Mouse (Mus musculus) forebrain, postnatal 0 days (tissue): ENCODE measurements around the gene Unc5a. TPM values are rescaled to one million over a fixed set of nuclear protein-coding genes. Genes with fewer than 3 reads are reported as not detected.

Source experiments
- ATAC-seq: fragments of 200-750 bp; cut with Nextera tagmentation; 2 replicates; pipeline ENCODE4 v1.8.0; 2017; ENCODE audit warnings: mild to moderate bottlenecking, moderate library complexity
- DNase-seq: peaks from one replicate; pipeline ENCODE4 v3.0.0-alpha.2; 2015
- H3K27ac ChIP-seq: fragments of 300-500 bp; sonication (generic); 2 replicates; pipeline ENCODE4 v1.5.1; 2014; ENCODE audit warnings: low read depth, mild to moderate bottlenecking, antibody characterized with exemption, low read length, moderate library complexity, mixed read lengths
- H3K27me3 ChIP-seq: fragments of 300-500 bp; sonication (generic); 2 replicates; pipeline ENCODE4 v1.6.1; 2014; ENCODE audit warnings: mild to moderate bottlenecking, low read length, mixed read lengths; ENCODE audit not compliant: insufficient read depth
- H3K36me3 ChIP-seq: fragments of 300-500 bp; sonication (generic); 2 replicates; pipeline ENCODE4 v1.6.1; 2014; ENCODE audit warnings: mild to moderate bottlenecking, moderate library complexity; ENCODE audit not compliant: insufficient read depth
- H3K4me1 ChIP-seq: fragments of 300-500 bp; sonication (generic); 2 replicates; pipeline ENCODE4 v1.6.1; 2014; ENCODE audit warnings: antibody characterized with exemption; ENCODE audit not compliant: insufficient read depth
- H3K4me2 ChIP-seq: fragments of 300-500 bp; sonication (generic); 2 replicates; pipeline ENCODE4 v1.6.1; 2014; ENCODE audit warnings: low read depth, mild to moderate bottlenecking, moderate library complexity
- H3K4me3 ChIP-seq: fragments of 300-500 bp; sonication (generic); 2 replicates; pipeline ENCODE4 v1.5.1; 2014; ENCODE audit warnings: low read depth, low read length, mixed read lengths
- H3K9ac ChIP-seq: fragments of 300-500 bp; sonication (generic); 2 replicates; pipeline ENCODE4 v1.6.1; 2014; ENCODE audit warnings: mild to moderate bottlenecking
- H3K9me3 ChIP-seq: fragments of 300-500 bp; sonication (generic); 2 replicates; pipeline ENCODE4 v1.6.1; 2016; ENCODE audit warnings: low read length
- CTCF ChIP-seq: sonication (generic); IDR thresholded peaks from 2 replicates; pipeline ENCODE4 v1.5.1; 2016; ENCODE audit warnings: antibody characterized with exemption, control low read depth, low read depth
- WGBS: fragments of 180-500 bp; shearing (Covaris S2); extraction: QIAGEN DNeasy Blood & Tissue Kit; methylation state at CpG from one replicate; pipeline ENCODE4 v1.1.7; 2014; 5-methylcytosine and 5-hydroxymethylcytosine counted together
- polyA plus RNA-seq: library from polyadenylated mRNA; unstranded; fragments of >200 nt; fragmentation: Nextera tagmentation; extraction: Ambion mirVana; gene quantifications from 2 replicates; pipeline ENCODE4 v1.2.1, GENCODE M21; 2015
- total RNA-seq: library from RNA; depleted of rRNA; stranded (reverse); fragments of >200 nt; gene quantifications from 2 replicates; pipeline ENCODE4 v1.2.3, GENCODE M21; 2014

Gene Unc5a
- total and polyA plus RNA-seq, 2 experiments from 2014 or later: 22.5 to 46.1 TPM

DNA sequence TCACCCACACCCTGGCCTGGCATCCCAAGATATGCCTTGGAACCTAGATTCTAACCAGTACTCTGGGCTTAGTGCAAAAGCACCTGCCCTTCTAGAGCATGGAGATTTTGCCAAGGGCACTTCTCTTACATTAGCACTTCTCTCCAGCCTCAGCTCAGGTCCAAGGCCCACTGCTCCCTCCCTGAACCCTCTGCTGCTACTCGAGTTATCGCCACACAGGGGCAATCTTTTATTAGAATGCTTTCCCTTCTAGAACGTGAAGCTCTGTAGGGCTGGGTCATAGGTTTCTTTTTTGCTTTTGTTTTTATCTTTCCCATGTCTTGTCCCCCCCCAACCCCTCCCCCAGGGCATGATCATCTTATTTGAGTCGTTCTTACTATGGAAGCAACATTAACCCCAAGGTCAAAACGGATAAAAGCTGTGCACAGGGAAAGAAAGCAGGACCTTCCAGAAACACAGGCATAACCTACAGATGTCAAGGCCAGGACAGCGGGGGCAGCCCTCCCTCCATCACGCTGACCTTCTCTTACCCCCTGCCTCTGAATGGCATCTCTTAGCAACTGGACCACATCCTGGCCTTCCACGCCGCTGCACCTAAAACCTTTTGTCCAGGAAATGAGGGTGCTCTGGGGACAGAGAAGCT lies 64.6 kb downstream of the Unc5a start:
- H3K4me2 ChIP-seq: no peak overlapping the region
- TF ChIP-seq CTCF: peak; percentile 48
- no peak overlapping the region for H3K4me3 ChIP-seq
- ATAC-seq (no peak), DNase-seq (no peak)
- H3K27ac ChIP-seq: no peak overlapping the region
- H3K36me3 ChIP-seq: no peaks in the 10 kb centered on the region
- no peak overlapping the region for H3K9ac ChIP-seq
- no peaks in the 10 kb centered on the region for H3K27me3 ChIP-seq
- WGBS: 20% methylated on average over 9 of the region's 9 CpGs
- no peaks in the 10 kb centered on the region for H3K9me3 ChIP-seq
- H3K4me1 ChIP-seq: no peaks in the 10 kb centered on the region

DNA sequence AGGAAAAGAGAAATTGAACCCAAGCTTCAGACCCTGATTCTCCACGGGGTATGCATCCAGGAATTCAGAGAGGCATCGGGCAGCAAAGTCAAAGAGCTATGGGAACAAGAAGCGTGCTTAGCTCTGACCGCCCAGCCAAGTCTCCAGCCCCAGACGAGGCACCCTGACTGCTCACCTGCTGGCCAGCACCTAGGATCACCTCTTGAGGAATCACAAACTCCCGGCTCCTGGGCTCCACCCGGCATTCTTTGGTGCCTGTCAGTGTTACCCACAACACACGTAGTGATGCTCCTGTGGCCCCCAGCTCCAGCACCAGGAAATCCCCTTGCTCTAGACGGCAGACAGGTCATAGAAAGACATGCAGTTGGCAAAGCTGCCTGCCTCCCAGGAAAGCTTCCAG lies 65.2 kb downstream of the Unc5a start:
- 62% methylated on average over 9 of the region's 9 CpGs for WGBS

DNA sequence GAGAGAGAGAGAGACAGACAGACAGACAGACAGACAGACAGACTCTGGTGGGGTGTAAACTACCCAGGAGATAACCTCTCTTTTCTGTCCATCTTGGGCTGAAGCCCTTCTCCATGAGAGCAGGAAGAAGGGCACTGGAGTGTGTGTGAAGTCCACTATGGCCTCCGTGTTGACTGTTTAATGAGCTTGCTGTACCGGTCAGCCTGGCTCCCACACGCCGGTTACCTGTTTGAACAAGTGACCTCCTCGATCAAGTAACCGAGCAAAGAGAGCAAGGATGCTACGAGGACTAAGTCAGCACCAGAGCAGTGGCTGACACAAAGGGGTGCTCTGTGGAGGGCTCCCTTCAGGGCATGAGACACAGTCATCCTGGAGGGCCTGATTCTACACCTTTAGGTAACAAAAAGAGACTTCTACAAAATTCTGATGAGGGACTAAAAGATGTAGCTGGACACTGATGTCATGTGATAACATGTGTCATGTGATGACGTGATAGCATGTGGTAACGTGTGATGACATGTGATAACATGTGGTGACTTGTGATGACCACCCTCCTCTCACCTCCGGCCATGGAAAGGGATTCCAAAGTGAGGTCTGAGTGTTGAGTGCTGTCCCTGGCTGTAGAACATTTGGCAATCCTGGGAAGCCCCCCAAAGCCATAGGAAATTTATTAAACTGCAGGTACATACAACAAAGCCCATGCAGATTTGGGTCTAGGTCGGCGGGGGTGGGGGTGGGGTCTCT lies 68.1 kb downstream of the Unc5a start:
- no peak overlapping the region for H3K4me2 ChIP-seq
- H3K9me3 ChIP-seq: no peaks in the 10 kb centered on the region
- H3K27ac ChIP-seq: no peak overlapping the region
- DNase-seq (no peak), ATAC-seq (no peak)
- no peaks in the 10 kb centered on the region for H3K27me3 ChIP-seq
- no peaks in the 10 kb centered on the region for H3K4me1 ChIP-seq
- no peak for TF ChIP-seq CTCF
- H3K4me3 ChIP-seq: no peak overlapping the region
- WGBS: 91% methylated on average over 12 of the region's 12 CpGs
- no peak overlapping the region for H3K9ac ChIP-seq
- no peaks in the 10 kb centered on the region for H3K36me3 ChIP-seq

More for the DNA sequence above, 65.2 kb downstream of the Unc5a start:
- Histone ChIP-seq H3K9ac (no peak overlapping the region), H3K9me3 (no peaks in the 10 kb centered on the region), H3K36me3 (no peaks in the 10 kb centered on the region), H3K4me2 (no peak overlapping the region), H3K4me1 (no peaks in the 10 kb centered on the region), H3K4me3 (no peak overlapping the region), H3K27ac (no peak overlapping the region), H3K27me3 (no peaks in the 10 kb centered on the region)
- no peak for TF ChIP-seq CTCF
- no peak for DNase-seq
- ATAC-seq: no peak

DNA sequence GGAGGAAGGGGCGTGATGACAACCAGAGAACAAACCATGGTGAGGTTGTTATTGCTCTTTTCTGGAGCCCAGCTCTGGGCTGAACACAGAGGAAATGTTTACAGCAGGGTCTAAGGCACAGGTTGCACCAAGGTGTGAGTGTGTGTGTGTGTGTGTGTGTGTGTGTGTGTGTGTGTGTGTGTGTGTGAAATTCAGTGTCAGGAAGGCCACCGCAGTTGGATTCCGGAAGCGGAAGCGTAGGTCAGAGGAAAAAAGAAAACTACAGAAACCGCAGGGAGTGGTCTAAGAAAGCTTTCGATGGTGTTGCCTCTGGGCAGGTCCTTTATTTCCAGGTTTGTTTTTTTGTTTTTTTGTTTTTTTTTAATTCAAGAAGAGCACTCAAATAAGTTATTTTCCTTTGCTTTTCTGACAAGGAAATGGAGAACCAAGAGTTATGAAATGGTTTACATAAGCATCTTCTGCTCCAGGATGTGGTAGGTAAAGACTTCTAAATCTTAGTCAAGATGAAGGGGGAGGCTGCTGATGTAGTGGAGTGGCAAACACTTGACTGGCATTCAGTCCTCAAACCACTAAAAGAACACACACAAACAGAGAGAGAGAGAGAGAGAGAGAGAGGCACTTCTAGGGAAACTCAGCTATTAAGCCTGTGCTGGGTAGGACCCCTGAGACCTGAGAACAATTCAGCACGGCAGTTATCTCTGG lies 68.8 kb downstream of the Unc5a start:
- ATAC-seq (no peak), DNase-seq (no peak)
- Histone ChIP-seq H3K27ac (no peak overlapping the region), H3K9ac (no peak overlapping the region), H3K27me3 (no peaks in the 10 kb centered on the region), H3K9me3 (no peaks in the 10 kb centered on the region), H3K4me2 (no peak overlapping the region), H3K36me3 (no peaks in the 10 kb centered on the region), H3K4me1 (no peaks in the 10 kb centered on the region), H3K4me3 (no peak overlapping the region)
- 83% methylated on average over 8 of the region's 8 CpGs for WGBS
- TF ChIP-seq CTCF: no peak

DNA sequence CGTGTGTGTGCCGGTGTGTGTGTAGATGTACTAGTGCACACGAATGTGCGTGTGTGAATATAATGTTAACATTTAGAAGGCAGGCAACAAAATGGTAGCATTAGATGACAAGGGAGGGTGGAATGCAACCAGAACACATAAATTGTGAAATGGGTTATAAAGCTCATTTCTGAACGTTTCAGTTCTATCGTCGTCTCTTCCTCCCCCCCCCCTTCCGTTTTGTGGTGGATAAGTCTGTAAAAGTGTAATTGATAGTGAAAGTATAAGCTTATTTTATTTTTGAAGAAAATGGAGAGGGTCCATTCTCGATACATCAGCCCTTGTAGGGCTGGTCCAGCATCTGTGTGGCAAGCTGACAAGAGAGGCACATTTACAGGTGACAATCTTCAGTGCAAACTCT lies 69.5 kb downstream of the Unc5a start:
- Histone ChIP-seq H3K9ac (no peak overlapping the region), H3K4me3 (no peak overlapping the region), H3K4me1 (no peaks in the 10 kb centered on the region), H3K27ac (no peak overlapping the region), H3K27me3 (no peaks in the 10 kb centered on the region), H3K4me2 (no peak overlapping the region), H3K36me3 (no peaks in the 10 kb centered on the region), H3K9me3 (no peaks in the 10 kb centered on the region)
- no peak for DNase-seq
- 93% methylated on average over 9 of the region's 9 CpGs for WGBS
- TF ChIP-seq CTCF: no peak
- no peak for ATAC-seq

DNA sequence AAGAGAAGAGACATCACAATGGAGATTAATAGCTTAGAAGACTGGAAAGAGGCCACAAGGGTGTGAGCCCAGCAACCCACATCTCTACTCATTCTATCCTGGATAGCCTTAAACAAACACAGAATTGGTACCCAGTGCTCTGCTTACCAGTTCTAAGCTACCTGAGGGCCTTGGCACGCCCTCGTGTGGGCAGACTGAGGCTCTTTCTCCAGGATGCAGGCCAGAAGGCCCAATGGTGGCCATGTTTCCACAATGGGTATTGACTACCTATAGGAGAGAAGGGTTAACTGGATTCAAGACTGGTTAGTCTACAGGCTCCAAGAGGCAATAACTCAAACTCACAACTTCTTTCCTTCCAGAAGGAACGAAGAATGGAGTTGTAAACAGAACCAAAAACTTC lies 70.0 kb downstream of the Unc5a start:
- no peak overlapping the region for H3K27ac ChIP-seq
- no peak for DNase-seq
- H3K9ac ChIP-seq: no peak overlapping the region
- no peaks in the 10 kb centered on the region for H3K27me3 ChIP-seq
- no peaks in the 10 kb centered on the region for H3K36me3 ChIP-seq
- no peak for TF ChIP-seq CTCF
- WGBS: 70% methylated on average over 3 of the region's 3 CpGs
- no peak for ATAC-seq
- no peaks in the 10 kb centered on the region for H3K9me3 ChIP-seq
- H3K4me3 ChIP-seq: no peak overlapping the region
- H3K4me1 ChIP-seq: no peaks in the 10 kb centered on the region
- no peak overlapping the region for H3K4me2 ChIP-seq

DNA sequence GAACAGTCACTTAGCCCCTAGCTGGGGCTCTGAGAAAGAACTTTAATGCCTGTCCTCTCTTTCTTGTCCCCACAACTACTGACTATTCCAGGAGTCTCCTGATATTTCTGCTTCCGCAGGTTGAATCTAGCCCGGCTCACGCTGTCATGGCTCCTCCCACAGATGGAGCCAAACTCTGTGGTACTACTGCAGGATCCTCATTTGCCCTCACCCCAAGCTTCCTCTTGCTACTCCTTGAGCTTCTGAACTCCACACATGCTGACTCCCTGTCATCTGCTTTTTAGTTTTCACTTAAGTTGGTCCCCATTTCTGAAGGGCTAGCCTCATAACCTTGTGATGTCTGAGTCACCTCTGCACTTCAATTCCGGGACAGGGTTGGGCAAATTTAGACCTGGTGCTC lies 70.8 kb downstream of the Unc5a start:
- H3K9ac ChIP-seq: no peak overlapping the region
- no peak for ATAC-seq
- no peak for TF ChIP-seq CTCF
- WGBS: 90% methylated on average over 4 of the region's 4 CpGs
- no peak overlapping the region for H3K27ac ChIP-seq
- H3K4me1 ChIP-seq: no peaks in the 10 kb centered on the region
- no peaks in the 10 kb centered on the region for H3K36me3 ChIP-seq
- no peaks in the 10 kb centered on the region for H3K27me3 ChIP-seq
- no peak overlapping the region for H3K4me3 ChIP-seq
- no peak overlapping the region for H3K4me2 ChIP-seq
- H3K9me3 ChIP-seq: no peaks in the 10 kb centered on the region
- no peak for DNase-seq
